ENCODE assay signal across 11 mouse cellular contexts in genomic region chr11:102428981-102429540, GRCm38 (mm10). TPM values are rescaled to one million over a fixed set of nuclear protein-coding genes. Genes with fewer than 3 reads are reported as not detected.
DNase-seq lines count a peak whose midpoint lies in the region; ATAC-seq and TF ChIP-seq lines count a peak whose summit lies in the region.
"Had no signal": no experiment of that assay in that cellular context is flagged by ENCODE, and none has a peak within 500 bp of the region (broad histone marks: within the 10 kb centered on the region; RNA-seq: fewer than 3 reads in every experiment).

No protein-coding gene starts in this region.

- no peak overlapping the region for H3ac ChIP-seq in myocyte (ENCODE audit: control insufficient read depth, insufficient read length)

- peak; percentile 53 for DNase-seq in cerebellum, adult 9-10 months
- DNase-seq in cerebellum, adult 11 months, result no peak
- no peak for DNase-seq in liver, adult 2 months (ENCODE audit: extremely low read depth, low read depth, low spot score)
- DNase-seq in liver, result no peak
- no peak for DNase-seq in embryo, embryonic 11 days
- no peak for DNase-seq in left cerebral cortex, postnatal 4 days
- DNase-seq: kidney, postnatal 36 days; spleen, adult 18-20 months had no signal

- intact Hi-C loops in left cerebral cortex, postnatal 4 days (cut with DNase I), result no loop called here

- H3K4me2 ChIP-seq in intestine, embryonic 15.5 days (replicated peaks), result peak overlapping the region; percentile 87
- peak overlapping the region; percentile 86 for H3K4me2 ChIP-seq in myocyte (ENCODE audit: low read depth)

- 0 out of 2 replicates have a peak, but pooled peaks cover under 1% of the 10 kb centered on the region for H3K36me3 ChIP-seq in liver, adult 2 months (ENCODE audit: control insufficient read depth, insufficient read depth, low read length)
- H3K36me3 ChIP-seq in intestine, embryonic 15.5 days, result no peaks in the 10 kb centered on the region
- H3K36me3 ChIP-seq in myocyte (ENCODE audit: control insufficient read depth, insufficient read depth), result no peaks in the 10 kb centered on the region

- peak overlapping the region; percentile 13; the same call in 1 of the 2 replicates for H3K4me3 ChIP-seq in liver, adult 2 months (ENCODE audit: insufficient read depth, low read depth, low read length)
- H3K4me3 ChIP-seq in intestine, embryonic 15.5 days (replicated peaks), result no peak overlapping the region
- H3K4me3 ChIP-seq in myocyte, result no peak overlapping the region

- no peaks in the 10 kb centered on the region for H3K27me3 ChIP-seq in liver, adult 2 months (ENCODE audit: control insufficient read depth, insufficient read depth, low read length)
- no peaks in the 10 kb centered on the region for H3K27me3 ChIP-seq in intestine, embryonic 15.5 days (replicated peaks)
- H3K27me3 ChIP-seq in myocyte (ENCODE audit: control insufficient read depth, insufficient read depth, insufficient read length), result no peaks in the 10 kb centered on the region

- no peak for TF ChIP-seq POLR2A in liver, adult 2 months (IDR thresholded peaks at IDR 0.05; ENCODE audit: extremely low read depth, insufficient read depth, low read length)
- no peak for TF ChIP-seq POLR2A in myocyte (IDR thresholded peaks at IDR 0.05; ENCODE audit: insufficient read length, low read depth)

- 73% methylated on average over 8 of the region's 8 CpGs for whole genome bisulfite sequencing in liver, adult 2 months
- WGBS in intestine, embryonic 15.5 days, result 65% methylated on average over 8 of the region's 8 CpGs

- peak overlapping the region; percentile 46; the same call in 1 of the 2 replicates for H3K9ac ChIP-seq in liver, adult 2 months (ENCODE audit: low read depth, low read length)
- peak overlapping the region; percentile 60; the same call in 1 of the 2 replicates for H3K9ac ChIP-seq in intestine, embryonic 15.5 days

- no peak for TF ChIP-seq CTCF in liver, adult 2 months (IDR thresholded peaks at IDR 0.05; ENCODE audit: low read depth, low read length)

- H3K9me3 ChIP-seq in intestine, embryonic 15.5 days, result no peaks in the 10 kb centered on the region

- H3K79me2 ChIP-seq in liver, adult 2 months (ENCODE audit: control insufficient read depth, insufficient read depth, low read length), result no peaks in the 10 kb centered on the region; the same call in 1 of the 2 replicates
- no peaks in the 10 kb centered on the region for H3K79me2 ChIP-seq in myocyte (ENCODE audit: control insufficient read depth, insufficient read depth)

- H3K4me1 ChIP-seq in liver, adult 2 months (ENCODE audit: control insufficient read depth, insufficient read depth, low read length), result peaks cover 18% of the 10 kb centered on the region
- H3K4me1 ChIP-seq in intestine, embryonic 15.5 days (replicated peaks), result peaks cover 11% of the 10 kb centered on the region

- no peak for ATAC-seq in intestine, embryonic 15.5 days

- peak overlapping the region; percentile 22 for H3K27ac ChIP-seq in liver, adult 2 months (replicated peaks; ENCODE audit: insufficient read depth, low read depth, low read length)
- no peak overlapping the region for H3K27ac ChIP-seq in intestine, embryonic 15.5 days

TF ChIP-seq in myocyte, 11 proteins besides CTCF, POLR2A, EP300 and RAD21:
- TF ChIP-seq MAX (IDR thresholded peaks at IDR 0.05; ENCODE audit: low read depth) (no peak), REST (IDR thresholded peaks at IDR 0.05; ENCODE audit: insufficient read depth, insufficient read length) (no peak), SRF (IDR thresholded peaks at IDR 0.05; ENCODE audit: control insufficient read depth, insufficient read length, low read depth) (no peak), USF1 (IDR thresholded peaks at IDR 0.05; ENCODE audit: low read depth) (no peak), CEBPB (IDR thresholded peaks at IDR 0.05; ENCODE audit: insufficient read depth, poor library complexity, severe bottlenecking) (no peak), TCF3 (IDR thresholded peaks at IDR 0.05; ENCODE audit: insufficient read length, low read depth) (no peak), MYOG (IDR thresholded peaks at IDR 0.05; ENCODE audit: control insufficient read depth in 1 of 3, insufficient read depth in 1 of 3, insufficient read length in 2 of 3, low read depth in 2 of 3) (no peak), E2F4 (IDR thresholded peaks at IDR 0.05; ENCODE audit: insufficient read depth) (no peak), MYOD1 (IDR thresholded peaks at IDR 0.05; ENCODE audit: control insufficient read depth in 1 of 3, insufficient read length in 2 of 3, low read depth in 2 of 3) (no peak), TCF12 (IDR thresholded peaks at IDR 0.05; ENCODE audit: insufficient read depth, poor library complexity, severe bottlenecking) (no peak), POLR2AphosphoS2 (IDR thresholded peaks at IDR 0.05; ENCODE audit: insufficient read length, low read depth) (no peak)
TF ChIP-seq in myocyte: peak in this region for 0.

RNA-seq across cellular contexts. Expression of gene Grn, which starts 1.1 kb away (rescaled TPM):
- 53.7 and 88.7 TPM in 2 replicates for total RNA-seq in liver, adult 2 months (2014; rRNA removed)
- 155 and 176 TPM in 2 replicates for polyA plus RNA-seq in liver, adult 2 months (2012; rRNA removed)
- polyA plus RNA-seq in intestine, embryonic 15.5 days (2015; fragmentation: Nextera tagmentation; extraction: Ambion mirVana), result 156 and 171 TPM in 2 replicates
- 174 TPM for polyA plus RNA-seq in myocyte (2012; fragmentation: generic; extraction: Trizol)
- 10 to 100 TPM; 54.0 to 58.5 TPM for total RNA-seq in left cerebral cortex, postnatal 4 days (2021)

RNA-seq across cellular contexts. Expression of gene Fam171a2, which starts 18.4 kb away (rescaled TPM):
- total RNA-seq in liver, adult 2 months (2014; rRNA removed), result 0.81 and 1.0 TPM in 2 replicates
- 1.4 and 1.8 TPM in 2 replicates for polyA plus RNA-seq in liver, adult 2 months (2012; rRNA removed)
- polyA plus RNA-seq in intestine, embryonic 15.5 days (2015; fragmentation: Nextera tagmentation; extraction: Ambion mirVana), result 3.2 and 3.5 TPM in 2 replicates
- 162 TPM for polyA plus RNA-seq in myocyte (2012; fragmentation: generic; extraction: Trizol)
- total RNA-seq in left cerebral cortex, postnatal 4 days (2021), result 100 to 1,000 TPM; 237 to 243 TPM

RNA-seq across cellular contexts. Expression of gene Slc25a39, which starts 21.3 kb away (rescaled TPM):
- 181 and 243 TPM in 2 replicates for total RNA-seq in liver, adult 2 months (2014; rRNA removed)
- 1,099 and 1,182 TPM in 2 replicates for polyA plus RNA-seq in liver, adult 2 months (2012; rRNA removed)
- polyA plus RNA-seq in intestine, embryonic 15.5 days (2015; fragmentation: Nextera tagmentation; extraction: Ambion mirVana), result 305 and 329 TPM in 2 replicates
- 274 TPM for polyA plus RNA-seq in myocyte (2012; fragmentation: generic; extraction: Trizol)
- total RNA-seq in left cerebral cortex, postnatal 4 days (2021), result 10 to 100 TPM; 57.2 to 58.8 TPM

RNA-seq across cellular contexts. Expression of gene Rundc3a, which starts 35.9 kb away (rescaled TPM):
- 1.0 and 2.5 TPM in 2 replicates for total RNA-seq in liver, adult 2 months (2014; rRNA removed)
- 1.2 and 2.1 TPM in 2 replicates for polyA plus RNA-seq in liver, adult 2 months (2012; rRNA removed)
- 8.7 and 10.8 TPM in 2 replicates for polyA plus RNA-seq in intestine, embryonic 15.5 days (2015; fragmentation: Nextera tagmentation; extraction: Ambion mirVana)
- polyA plus RNA-seq in myocyte (2012; fragmentation: generic; extraction: Trizol), result 10.3 TPM
- total RNA-seq in left cerebral cortex, postnatal 4 days (2021), result 100 to 1,000 TPM; 261 to 262 TPM
- total RNA-seq: megakaryocyte-erythroid progenitor cell, adult 5-6 weeks had no signal

RNA-seq across cellular contexts. Expression of gene Itga2b, which starts 40.9 kb away (rescaled TPM):
- total RNA-seq in liver, adult 2 months (2014; rRNA removed), result 1.6 and 2.5 TPM in 2 replicates
- 4.3 and 7.1 TPM in 2 replicates for polyA plus RNA-seq in liver, adult 2 months (2012; rRNA removed)
- polyA plus RNA-seq in intestine, embryonic 15.5 days (2015; fragmentation: Nextera tagmentation; extraction: Ambion mirVana), result 3.3 and 5.1 TPM in 2 replicates
- 7.2 TPM for polyA plus RNA-seq in myocyte (2012; fragmentation: generic; extraction: Trizol)
- 1 to 10 TPM; 3.6 to 4.0 TPM for total RNA-seq in left cerebral cortex, postnatal 4 days (2021)

Comparison
In these comparisons a context has a peak if more than half of its experiments do, and no peak if none do; other contexts are left out.
1. RNA of gene Fam171a2, which starts 18.4 kb away (polyA plus RNA-seq): 162 TPM in myocyte (single experiment); 3.2 to 3.5 TPM in intestine, embryonic 15.5 days and 1.4 to 1.8 TPM in liver, adult 2 months; every median in the first group is over 10 times any median in the second.